Mouse (Mus musculus) brain, embryonic 18.5 days (tissue): Measurements from ENCODE around the gene Pask.
"Not testable (repeated sequence)": the region's sequence is repeated elsewhere in the genome, so short reads cannot be mapped to it uniquely, and the experiment has no call there.

Experiments
- DNase-seq: peaks from one replicate; pipeline ENCODE4 v3.0.0-alpha.2; 2012; ENCODE audit warnings: low read depth, low spot score

The Pask gene

DNA sequence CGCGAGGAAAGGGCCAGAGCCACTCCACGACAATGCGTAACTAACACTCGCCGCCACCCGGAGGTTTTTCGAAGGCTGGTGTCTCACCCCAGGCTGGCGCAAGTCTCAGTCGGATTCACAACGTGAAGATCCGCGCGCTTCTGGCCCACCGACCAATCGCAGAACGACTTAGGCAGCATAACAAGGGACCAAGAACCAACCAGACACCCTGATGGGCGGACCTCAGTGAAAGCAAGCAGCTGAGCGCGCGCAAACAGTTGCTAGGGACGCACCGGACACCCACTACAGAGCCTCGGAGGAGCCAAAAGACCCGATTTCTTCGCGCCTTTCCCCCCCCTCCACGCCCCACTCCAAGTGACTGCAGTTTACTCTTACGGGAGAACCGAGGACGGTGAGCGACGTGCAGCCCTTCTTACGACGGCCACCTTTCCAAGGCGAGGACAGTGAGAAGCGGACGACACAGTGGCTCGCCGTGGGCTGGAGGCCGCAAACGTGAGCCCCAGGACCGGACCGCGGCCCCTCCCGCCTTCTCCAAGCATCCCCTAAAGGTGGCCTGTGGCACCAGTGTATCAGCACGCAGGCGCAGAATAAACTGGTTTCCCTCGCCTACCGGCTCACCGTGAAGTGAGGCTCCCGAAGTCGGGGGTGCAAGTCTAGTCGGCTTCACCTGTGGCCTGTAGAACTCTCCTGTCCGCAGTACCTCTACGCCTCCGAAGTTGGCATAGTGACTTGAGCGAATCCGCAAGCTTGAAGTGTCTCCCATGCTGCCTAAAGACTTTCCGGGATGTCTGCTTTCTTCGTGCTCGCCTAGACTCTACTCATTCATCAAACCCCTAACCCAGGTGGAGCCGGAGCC is at the start of gene Pask, which contains the start of gene Ppp1r7:
TSS of gene Pask (minus strand) at position 835 of the 856 bp plus-strand sequence.
TSS of gene Ppp1r7 (plus strand) at position 207 of the 856 bp plus-strand sequence.
- DNase-seq, result peak; percentile 93

DNA sequence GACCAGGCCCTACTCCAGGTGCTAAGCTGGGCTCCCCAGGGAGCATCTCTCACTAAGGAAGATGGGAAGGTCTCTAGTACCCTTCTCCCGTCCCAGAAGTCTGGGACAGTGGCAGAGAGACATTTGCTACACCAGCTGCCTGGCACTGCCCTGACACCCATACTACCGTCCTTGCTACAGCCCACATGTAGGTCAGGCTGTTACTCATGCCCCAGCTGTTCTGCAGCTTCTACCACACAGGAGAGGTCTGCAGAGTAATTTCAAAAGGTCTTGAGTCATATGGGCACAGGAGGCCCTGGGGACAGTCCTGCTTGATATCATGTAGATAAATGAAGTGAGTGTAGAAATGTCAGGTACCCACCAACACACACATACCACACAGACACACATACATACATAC is 45.6 kb upstream of the Pask start:
- DNase-seq, result no peak

- DNase-seq, result no peak
These were observed 43.9 kb upstream of the Pask start for GRCm38 (mm10) chr1:93387198-93387597.

- no peak for DNase-seq
These were observed 35.8 kb upstream of the Pask start for GRCm38 (mm10) chr1:93379117-93379516.

DNA sequence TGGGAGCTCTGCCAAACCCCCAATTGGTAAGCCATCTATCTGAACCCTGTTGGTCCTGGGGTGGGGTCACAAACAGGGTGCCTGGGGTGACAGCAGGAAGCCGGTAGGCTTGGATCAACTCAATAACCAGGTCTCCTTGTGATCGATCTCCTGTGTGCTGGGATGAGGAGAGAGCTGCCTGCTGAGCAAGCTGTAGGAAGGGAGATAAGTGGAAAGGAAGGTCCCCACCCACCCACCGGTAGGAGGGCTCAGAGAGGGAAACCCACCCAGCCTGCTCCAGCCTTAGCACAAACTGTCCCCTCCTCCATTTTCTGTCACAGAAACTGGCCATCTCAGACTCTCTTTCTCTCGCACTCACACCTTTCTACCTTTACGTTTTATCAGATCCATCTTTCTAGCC is 34.0 kb upstream of the Pask start:
- DNase-seq, result no peak

GRCm38 (mm10) chr1:93373665-93374064 is 30.4 kb upstream of the Pask start, which contains the start of gene Ano7:
TSS of gene Ano7 (plus strand) at chr1:93373930.
- no peak for DNase-seq

DNA sequence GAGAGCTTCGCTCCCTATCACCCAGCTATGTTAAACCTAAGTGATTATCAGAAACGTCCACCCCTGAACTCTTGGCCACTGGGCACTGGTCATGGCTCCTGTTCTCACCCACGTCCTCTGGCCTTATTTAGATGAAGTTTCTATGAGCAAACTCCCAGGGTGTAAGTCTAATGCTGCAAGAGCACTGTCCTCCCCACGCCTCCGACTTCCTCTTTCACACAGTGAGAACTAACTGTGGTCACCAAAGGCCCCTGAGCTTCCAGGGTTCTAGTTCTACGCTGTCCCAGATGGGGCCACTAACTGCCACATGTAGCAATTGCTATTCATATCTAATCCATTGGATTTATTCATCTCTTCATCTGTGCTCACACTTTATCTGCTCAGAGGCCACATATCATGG is 22.4 kb upstream of the Pask start:
- no peak for DNase-seq

- DNase-seq, result no peak
These were observed 19.4 kb upstream of the Pask start for GRCm38 (mm10) chr1:93362661-93363060.

DNA sequence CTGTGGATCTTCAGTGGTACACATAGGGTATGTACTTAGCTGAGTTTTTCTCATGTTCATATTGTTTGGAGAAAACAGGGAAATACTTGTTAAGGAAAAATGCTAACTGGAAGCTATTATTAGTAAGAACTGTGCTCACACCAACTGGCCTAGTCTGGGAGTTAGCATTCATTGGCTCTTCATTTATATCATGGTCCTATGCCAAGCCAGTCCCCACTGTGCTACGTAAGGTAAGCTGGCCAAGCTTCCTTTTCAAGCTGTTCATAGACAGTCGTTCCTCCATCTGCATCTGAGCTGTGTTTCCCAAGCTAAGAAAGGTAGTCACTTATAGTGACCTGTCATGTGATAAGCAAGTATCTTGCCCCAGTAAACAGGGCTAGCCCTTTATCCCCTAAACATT is 9.4 kb upstream of the Pask start:
- DNase-seq, result no peak

GRCm38 (mm10) chr1:93349701-93350100 is 6.4 kb upstream of the Pask start:
- DNase-seq, result no peak

- DNase-seq, result no peak
These were observed 3.9 kb upstream of the Pask start for GRCm38 (mm10) chr1:93347176-93347575.

DNA sequence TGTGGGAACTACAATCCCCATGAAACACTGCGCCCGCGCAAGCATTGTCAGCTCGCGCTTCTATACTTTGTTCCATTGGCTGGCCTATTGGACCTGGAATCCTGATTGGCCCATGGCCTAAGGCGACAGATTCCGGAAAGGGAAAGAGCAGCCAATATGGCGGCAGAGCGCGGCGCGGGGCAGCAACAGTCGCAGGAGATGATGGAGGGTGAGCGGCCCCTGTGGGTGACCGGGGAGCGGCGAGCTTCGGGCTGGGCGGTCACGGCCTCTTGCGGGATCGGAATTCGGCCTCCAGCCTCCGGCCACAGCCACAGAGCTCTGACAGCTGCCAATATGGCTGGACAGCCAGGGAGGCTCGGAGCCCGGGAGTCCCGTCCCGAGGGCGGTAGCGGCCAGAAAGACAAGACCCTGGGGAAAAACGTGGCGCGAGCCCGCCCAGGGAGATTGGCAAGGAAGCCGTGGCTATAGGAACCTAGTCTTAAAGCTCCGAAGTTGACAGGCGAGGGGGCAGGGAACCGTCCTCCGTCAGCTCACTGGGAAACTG is 294 bp upstream of the Pask start:
- peak; percentile 96 for DNase-seq

- DNase-seq, result no peak
These were observed 8.7 kb downstream of the Pask start for GRCm38 (mm10) chr1:93334621-93335020.

DNA sequence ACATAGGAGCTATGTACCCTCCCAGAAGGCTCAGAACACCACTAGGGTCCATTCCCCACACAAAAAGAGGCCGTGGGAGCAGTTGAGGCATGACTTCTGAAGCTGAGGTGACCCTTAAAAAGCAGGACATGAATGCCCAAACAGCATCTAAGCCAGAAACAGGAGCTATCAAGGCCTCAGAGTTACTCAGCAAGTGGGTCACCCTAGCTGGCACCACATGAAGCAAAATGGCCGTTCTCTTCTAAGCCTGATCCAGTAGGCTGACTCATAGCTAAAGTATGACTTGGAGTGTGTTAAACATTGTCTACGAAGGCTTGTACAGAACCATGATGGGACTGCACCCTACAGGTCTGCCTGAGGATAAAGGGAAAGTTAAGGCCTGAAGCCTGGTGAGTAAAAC is 16.8 kb downstream of the Pask start:
- DNase-seq, result no peak

DNA sequence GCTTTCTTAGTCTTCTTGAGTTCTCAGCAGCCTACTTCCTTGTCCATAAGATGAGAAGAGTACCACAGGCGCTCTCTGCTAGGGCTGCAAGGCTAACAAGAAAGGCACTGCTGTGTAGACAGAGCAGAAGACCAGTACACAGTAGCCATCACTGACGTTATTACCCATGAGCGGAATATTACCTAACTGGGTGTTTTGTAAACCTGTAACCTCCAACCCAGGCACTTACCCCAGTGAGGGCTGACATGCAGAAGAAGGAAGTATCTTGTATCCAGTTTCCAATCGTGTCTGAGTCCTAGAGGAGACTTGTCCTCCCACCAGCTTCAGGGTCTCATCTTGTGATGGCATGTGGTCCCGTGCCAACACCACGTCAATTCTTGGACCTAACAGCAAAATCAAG is 19.3 kb downstream of the Pask start:
- no peak for DNase-seq

- DNase-seq, result peak; percentile 55
These were observed 37.5 kb downstream of the Pask start, which contains the start of gene Mterf4 for GRCm38 (mm10) chr1:93305581-93306337. TSS of gene Mterf4 (minus strand) at chr1:93305915.

- DNase-seq, result no peak
These were observed 42.7 kb downstream of the Pask start for GRCm38 (mm10) chr1:93300578-93300977.

GRCm38 (mm10) chr1:93299791-93300190 is 43.5 kb downstream of the Pask start:
- no peak for DNase-seq

- not testable (repeated sequence) for DNase-seq
These were observed 48.8 kb downstream of the Pask start for GRCm38 (mm10) chr1:93294491-93294890.

GRCm38 (mm10) chr1:93292006-93292405 is 51.3 kb downstream of the Pask start:
- DNase-seq, result no peak

- DNase-seq, result no peak
These were observed 51.7 kb downstream of the Pask start for GRCm38 (mm10) chr1:93291591-93291990.

GRCm38 (mm10) chr1:93290956-93291355 is 52.3 kb downstream of the Pask start:
- no peak for DNase-seq
